Mouse (Mus musculus) MN1 (cell line): ENCODE measurements around the gene Cpe.

Source experiments
- DNase-seq: peaks from one replicate; pipeline ENCODE4 v3.0.0-alpha.2; 2016; ENCODE audit warnings: low spot score

Gene Cpe

GRCm38 (mm10) chr8:64548054-64548850 lies 144.6 kb downstream of the Cpe start:
- peak; percentile 54 for DNase-seq

- DNase-seq, result no peak
Observed at GRCm38 (mm10) chr8:64543441-64543840, 149.4 kb downstream of the Cpe start.
